Mouse (Mus musculus) hindbrain, embryonic 14.5 days (tissue): Measurements from ENCODE around the gene Riiad1. TPM values are rescaled to one million over a fixed set of nuclear protein-coding genes. Genes with fewer than 3 reads are reported as not detected.

Experiments
- ATAC-seq: fragments of 200-750 bp; cut with Nextera tagmentation; 2 replicates; pipeline ENCODE4 v1.8.0; 2017; ENCODE audit warnings: moderate number of reproducible peaks, mild to moderate bottlenecking, moderate TSS enrichment, moderate library complexity; ENCODE audit not compliant: low FRiP score
- DNase-seq: peaks from one replicate; pipeline ENCODE4 v3.0.0-alpha.2; 2015; ENCODE audit warnings: low spot score
- H3K27ac ChIP-seq: fragments of 300-500 bp; sonication (generic); 2 replicates; pipeline ENCODE4 v1.5.1; 2014; ENCODE audit warnings: mild to moderate bottlenecking, moderate library complexity
- H3K27me3 ChIP-seq: fragments of 300-500 bp; sonication (generic); 2 replicates; pipeline ENCODE4 v1.6.1; 2014; ENCODE audit warnings: mild to moderate bottlenecking, low read length, mixed read lengths; ENCODE audit not compliant: control insufficient read depth, insufficient read depth
- H3K36me3 ChIP-seq: fragments of 300-500 bp; sonication (generic); replicated peaks from 2 replicates; pipeline ENCODE4 v1.6.1; 2014; ENCODE audit not compliant: control insufficient read depth, insufficient read depth
- H3K4me1 ChIP-seq: fragments of 300-500 bp; sonication (generic); replicated peaks from 2 replicates; pipeline ENCODE4 v1.6.1; 2014; ENCODE audit warnings: antibody characterized with exemption, low read length, mixed read lengths; ENCODE audit not compliant: control insufficient read depth, insufficient read depth
- H3K4me2 ChIP-seq: fragments of 300-500 bp; sonication (generic); replicated peaks from 2 replicates; pipeline ENCODE4 v1.6.1; 2014; ENCODE audit warnings: mild to moderate bottlenecking, moderate library complexity
- H3K4me3 ChIP-seq: fragments of 300-500 bp; sonication (generic); replicated peaks from 2 replicates; pipeline ENCODE4 v1.5.1; 2014; ENCODE audit warnings: mild to moderate bottlenecking, low read length
- H3K9ac ChIP-seq: fragments of 300-500 bp; sonication (generic); 2 replicates; pipeline ENCODE4 v1.6.1; 2014
- H3K9me3 ChIP-seq: fragments of 300-500 bp; sonication (generic); 2 replicates; pipeline ENCODE4 v1.6.1; 2016; ENCODE audit warnings: low read length; ENCODE audit not compliant: control insufficient read depth
- WGBS: fragments of 180-500 bp; shearing (Covaris S2); extraction: QIAGEN DNeasy Blood & Tissue Kit; methylation state at CpG from one replicate; pipeline ENCODE4 v1.1.7; 2014; 5-methylcytosine and 5-hydroxymethylcytosine counted together
- polyA plus RNA-seq: library from polyadenylated mRNA; unstranded; fragments of >200 nt; fragmentation: Nextera tagmentation; extraction: Ambion mirVana; gene quantifications from 2 replicates; pipeline ENCODE4 v1.2.1, GENCODE M21; 2014

Gene Riiad1
- polyA plus RNA-seq, 1 experiment from 2014 or later: 24.9 TPM

DNA sequence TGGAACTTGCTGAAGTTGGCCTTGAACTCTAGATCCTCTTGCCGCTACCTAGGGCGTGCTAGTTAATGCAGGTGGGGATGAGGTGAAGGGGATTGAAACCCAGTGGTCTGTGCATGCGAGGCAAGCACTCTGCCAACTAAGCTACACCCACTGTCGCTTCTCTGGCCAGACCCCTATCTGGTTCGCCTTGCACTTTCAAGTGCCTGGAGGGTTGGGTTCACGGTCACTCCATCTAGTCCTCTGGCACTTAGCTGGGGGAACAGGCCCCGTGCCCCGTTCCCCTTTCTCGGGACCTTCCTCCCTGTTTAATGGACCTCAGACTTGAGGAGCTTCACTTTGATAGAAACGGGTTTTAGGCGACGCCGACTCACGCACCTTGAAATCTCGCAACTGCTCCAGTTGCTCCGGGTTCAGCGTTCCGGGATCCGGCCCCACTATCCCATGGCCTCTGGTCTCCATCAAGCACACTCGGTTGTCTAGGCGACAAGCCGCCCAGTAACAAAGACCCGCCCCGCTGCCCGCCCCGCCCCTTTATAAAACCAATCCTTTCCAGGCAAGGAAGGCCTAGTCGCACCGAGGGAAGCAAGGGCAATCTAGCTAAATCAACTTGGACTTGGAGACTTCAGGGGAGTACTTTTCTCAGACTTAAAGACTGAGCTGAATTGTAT lies 7.6 kb downstream of the Riiad1 start:
- 10% methylated on average over 28 of the region's 28 CpGs for WGBS
- Histone ChIP-seq H3K36me3 (no peaks in the 10 kb centered on the region), H3K9ac (0 out of 2 replicates have a peak overlapping the region, but pooled peaks have one; percentile 28), H3K27me3 (no peaks in the 10 kb centered on the region), H3K4me1 (peaks cover 19% of the 10 kb centered on the region), H3K27ac (0 out of 2 replicates have a peak overlapping the region, but pooled peaks have one; percentile 23), H3K4me2 (peak overlapping the region; percentile 53), H3K4me3 (peak overlapping the region; percentile 21), H3K9me3 (no peaks in the 10 kb centered on the region)
- peak; percentile 54; the same call in 1 of the 2 replicates for ATAC-seq
- DNase-seq: no peak

DNA sequence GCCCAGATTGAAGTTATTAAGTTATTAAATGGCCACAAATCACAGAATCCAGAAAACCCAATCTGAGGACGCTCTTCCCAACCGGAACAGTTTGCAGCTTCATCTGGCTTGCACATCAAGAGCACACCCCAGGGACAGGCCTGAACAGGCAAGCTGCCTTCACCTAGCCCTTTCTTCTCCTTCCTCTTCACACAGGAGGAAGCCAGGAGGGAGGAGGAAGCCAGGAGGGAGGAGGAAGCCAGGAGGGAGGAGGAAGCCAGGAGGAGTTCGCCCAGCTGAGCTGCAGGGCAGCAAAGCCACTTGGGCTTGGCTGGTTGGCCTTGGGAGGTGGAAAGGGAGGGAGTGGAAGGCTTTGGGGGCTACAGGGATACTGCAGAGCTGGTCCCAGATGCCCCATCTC lies 11.2 kb downstream of the Riiad1 start:
- no peak overlapping the region for H3K9ac ChIP-seq
- ATAC-seq: no peak
- 71% methylated on average over 3 of the region's 3 CpGs for WGBS
- H3K27ac ChIP-seq: no peak overlapping the region
- no peaks in the 10 kb centered on the region for H3K27me3 ChIP-seq
- no peak overlapping the region for H3K4me3 ChIP-seq
- DNase-seq: no peak
- H3K4me1 ChIP-seq: peaks cover 34% of the 10 kb centered on the region
- no peaks in the 10 kb centered on the region for H3K36me3 ChIP-seq
- H3K4me2 ChIP-seq: no peak overlapping the region
- no peaks in the 10 kb centered on the region for H3K9me3 ChIP-seq

DNA sequence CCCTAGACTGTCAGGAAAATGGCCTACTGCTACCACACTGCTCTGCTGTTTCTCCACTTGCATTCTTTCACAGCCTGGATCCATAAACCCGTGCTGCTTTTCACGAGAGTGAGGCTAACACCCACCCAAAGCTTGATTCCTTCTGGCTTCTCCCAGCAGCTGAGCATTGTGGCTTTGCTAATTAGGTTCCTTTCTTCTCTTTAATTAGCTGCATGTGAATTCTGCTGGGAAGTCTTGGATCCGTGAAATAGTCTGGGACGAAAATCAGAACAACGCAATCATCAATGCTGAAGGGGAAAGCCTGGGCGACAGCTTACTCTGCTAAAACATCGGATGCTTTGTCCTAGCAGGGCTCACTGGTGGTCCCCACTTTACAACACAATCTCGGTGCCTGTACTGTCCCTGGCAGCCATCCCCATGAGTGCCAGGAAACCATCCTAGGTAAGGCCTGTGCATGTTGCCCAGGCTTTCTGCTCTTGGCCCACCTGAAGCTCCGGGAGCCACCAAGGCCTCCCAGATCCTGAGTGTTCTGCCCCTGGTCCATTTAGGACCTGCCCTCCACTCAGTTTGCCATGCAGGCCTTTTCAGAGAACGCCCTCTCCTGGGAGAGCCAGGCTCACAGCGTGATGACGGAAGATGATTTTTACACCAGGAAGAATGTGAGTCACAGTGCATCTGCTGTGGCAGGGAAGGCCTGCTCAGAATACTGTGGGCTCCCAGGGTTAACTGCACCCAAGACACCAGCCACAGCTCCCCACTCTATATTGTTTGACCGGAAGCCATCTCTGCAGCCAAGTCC lies 14.3 kb downstream of the Riiad1 start:
- H3K9me3 ChIP-seq: no peaks in the 10 kb centered on the region
- H3K4me3 ChIP-seq: no peak overlapping the region
- ATAC-seq (peak; percentile 83), DNase-seq (peak; percentile 52)
- 31% methylated on average over 13 of the region's 13 CpGs for WGBS
- peak overlapping the region; percentile 16 for H3K9ac ChIP-seq
- H3K36me3 ChIP-seq: no peaks in the 10 kb centered on the region
- peaks cover 30% of the 10 kb centered on the region for H3K4me1 ChIP-seq
- H3K27me3 ChIP-seq: no peaks in the 10 kb centered on the region
- H3K27ac ChIP-seq: peak overlapping the region; percentile 92
- H3K4me2 ChIP-seq: no peak overlapping the region

DNA sequence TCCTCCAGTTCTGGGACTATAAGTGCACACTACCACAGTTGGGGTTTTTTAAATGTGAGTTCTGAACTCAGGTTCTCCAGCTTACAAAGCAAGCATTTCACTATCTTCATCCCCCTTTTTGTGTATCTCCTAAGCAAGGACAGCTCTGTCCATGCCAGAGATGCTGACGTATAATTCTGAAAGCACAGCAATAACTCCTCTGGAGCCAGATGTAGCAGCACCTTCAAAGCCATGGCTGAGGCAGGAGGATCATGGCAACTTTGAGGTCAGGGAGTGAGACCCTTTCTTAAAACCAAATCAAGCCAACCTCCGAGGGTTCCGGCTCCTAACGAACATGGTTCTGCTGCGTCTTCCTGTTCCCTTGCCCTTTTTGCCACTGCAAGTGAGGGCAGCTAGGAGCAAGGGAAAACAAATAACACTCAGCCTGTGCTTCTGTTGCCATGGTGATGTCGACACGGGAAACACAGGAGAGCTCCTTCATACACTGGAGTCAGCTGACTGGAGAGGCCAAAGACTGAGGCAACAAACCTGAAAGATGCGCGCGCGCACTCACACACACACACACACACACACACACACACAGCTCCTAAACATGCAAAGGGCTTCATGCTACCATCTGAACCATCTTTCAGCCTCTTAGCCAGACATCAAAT lies 16.1 kb downstream of the Riiad1 start:
- Histone ChIP-seq H3K4me2 (no peak overlapping the region), H3K36me3 (no peaks in the 10 kb centered on the region), H3K27ac (peak overlapping the region; percentile 92), H3K9ac (no peak overlapping the region; the same call in 1 of the 2 replicates), H3K4me3 (no peak overlapping the region), H3K27me3 (no peaks in the 10 kb centered on the region), H3K9me3 (no peaks in the 10 kb centered on the region), H3K4me1 (peaks cover 30% of the 10 kb centered on the region)
- DNase-seq (peak; percentile 71), ATAC-seq (peak; percentile 80)
- WGBS: 18% methylated on average over 11 of the region's 11 CpGs

DNA sequence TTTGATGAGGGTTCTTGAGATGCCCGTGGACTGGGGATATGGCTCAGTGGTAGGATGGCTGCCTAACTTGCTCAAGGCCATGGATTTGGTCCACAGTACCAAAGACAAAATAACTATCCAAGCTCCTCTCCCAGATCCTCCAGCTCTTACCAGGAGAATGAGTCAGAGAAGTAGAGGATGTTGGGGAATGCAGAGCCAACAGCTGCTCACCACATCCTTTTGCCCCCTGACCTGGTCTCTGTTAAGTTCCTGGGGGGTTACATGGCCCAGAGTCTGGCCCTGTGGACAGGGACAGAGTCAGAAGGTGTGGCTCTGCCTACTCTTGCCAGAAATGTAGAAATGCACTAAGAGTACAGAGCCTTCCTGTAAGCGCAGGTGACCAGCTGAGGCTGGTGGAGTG lies 20.3 kb downstream of the Riiad1 start:
- Histone ChIP-seq H3K9me3 (no peaks in the 10 kb centered on the region), H3K4me3 (no peak overlapping the region), H3K27me3 (no peaks in the 10 kb centered on the region), H3K9ac (no peak overlapping the region), H3K36me3 (no peaks in the 10 kb centered on the region), H3K4me2 (no peak overlapping the region), H3K4me1 (peaks cover 14% of the 10 kb centered on the region), H3K27ac (no peak overlapping the region)
- ATAC-seq (no peak), DNase-seq (no peak)
- 97% methylated on average over 2 of the region's 2 CpGs for WGBS

DNA sequence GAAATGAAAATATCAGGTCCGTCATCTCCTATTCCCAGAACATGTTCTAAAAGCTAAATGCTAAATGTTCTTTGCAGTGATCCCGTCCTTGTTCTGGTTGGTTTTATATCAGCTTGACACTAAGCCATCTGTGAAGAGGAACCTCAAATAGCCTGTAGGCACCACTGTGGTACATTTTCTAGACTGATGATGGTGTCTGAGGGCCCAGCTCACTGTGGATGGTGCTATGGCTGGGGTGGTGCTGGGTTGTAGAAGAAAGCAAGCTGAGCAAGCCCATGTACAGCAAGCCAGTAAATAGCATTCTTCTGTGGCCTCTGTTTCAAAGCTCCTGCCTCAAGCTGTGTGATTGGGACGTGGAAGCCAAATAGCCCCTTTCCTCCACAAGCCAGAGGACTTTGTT lies 23.1 kb downstream of the Riiad1 start:
- ATAC-seq (no peak), DNase-seq (no peak)
- Histone ChIP-seq H3K27me3 (no peaks in the 10 kb centered on the region), H3K4me1 (no peaks in the 10 kb centered on the region), H3K36me3 (no peaks in the 10 kb centered on the region), H3K9ac (no peak overlapping the region), H3K4me3 (no peak overlapping the region; the same call in 1 of the 2 replicates), H3K9me3 (no peaks in the 10 kb centered on the region), H3K27ac (0 out of 2 replicates have a peak overlapping the region, but pooled peaks have one; percentile 53), H3K4me2 (peak overlapping the region; percentile 42; the same call in 1 of the 2 replicates)
- 77% methylated on average over 3 of the region's 3 CpGs for WGBS

DNA sequence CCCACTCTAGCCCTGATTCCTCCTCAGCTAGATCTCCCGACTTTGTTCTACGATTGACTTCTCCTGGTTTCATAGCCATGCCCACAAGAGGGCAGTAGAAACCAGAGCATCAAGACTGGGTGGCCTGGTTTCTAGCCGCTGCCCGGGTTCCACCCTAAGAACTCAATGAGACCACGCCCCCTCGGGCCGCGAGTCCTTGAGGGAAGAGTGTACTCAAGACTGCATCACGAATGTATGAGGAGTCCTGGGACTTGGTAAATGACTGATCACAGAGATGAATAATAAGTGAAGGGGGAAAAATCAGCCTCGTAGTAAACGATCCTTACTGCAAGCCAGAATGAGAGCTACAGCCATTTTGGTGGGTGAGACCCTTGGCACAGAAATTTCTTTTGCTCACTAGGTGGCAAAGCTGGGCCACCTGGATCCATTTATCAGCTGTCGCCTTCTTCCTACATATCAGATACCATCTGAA lies 23.6 kb downstream of the Riiad1 start:
- H3K4me3 ChIP-seq: peak overlapping the region; percentile 27
- no peaks in the 10 kb centered on the region for H3K27me3 ChIP-seq
- ATAC-seq (peak; percentile 90), DNase-seq (peak; percentile 96)
- H3K9me3 ChIP-seq: no peaks in the 10 kb centered on the region
- peak overlapping the region; percentile 42 for H3K4me2 ChIP-seq
- peak overlapping the region; percentile 20; the same call in 1 of the 2 replicates for H3K9ac ChIP-seq
- no peaks in the 10 kb centered on the region for H3K4me1 ChIP-seq
- 1% methylated on average over 12 of the region's 12 CpGs for WGBS
- no peaks in the 10 kb centered on the region for H3K36me3 ChIP-seq
- H3K27ac ChIP-seq: 0 out of 2 replicates have a peak overlapping the region, but pooled peaks have one; percentile 53

DNA sequence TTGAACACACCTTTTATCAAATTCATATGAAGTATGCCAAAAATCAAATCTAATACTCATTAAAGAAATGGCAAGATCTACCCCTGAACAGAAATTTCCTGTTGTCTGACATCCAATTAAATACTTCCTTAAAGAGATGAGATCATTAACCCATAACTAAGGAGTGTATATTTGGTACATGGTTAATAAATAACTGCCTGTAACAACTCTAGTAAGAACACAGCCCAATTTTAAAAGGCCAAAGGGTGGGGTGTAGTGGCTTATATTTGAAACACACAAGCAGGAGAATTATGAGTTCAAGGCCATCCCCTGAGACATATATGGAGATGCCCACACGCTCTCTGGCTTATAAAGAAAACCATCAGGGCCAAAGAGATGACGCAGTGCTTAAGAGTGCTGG lies 30.8 kb downstream of the Riiad1 start:
- H3K27ac ChIP-seq: no peak overlapping the region
- H3K9me3 ChIP-seq: no peaks in the 10 kb centered on the region
- WGBS: 98% methylated on average over 2 of the region's 2 CpGs
- no peaks in the 10 kb centered on the region for H3K4me1 ChIP-seq
- no peaks in the 10 kb centered on the region for H3K27me3 ChIP-seq
- H3K9ac ChIP-seq: no peak overlapping the region
- H3K36me3 ChIP-seq: peaks cover 55% of the 10 kb centered on the region
- H3K4me3 ChIP-seq: no peak overlapping the region
- no peak for ATAC-seq
- DNase-seq: no peak
- no peak overlapping the region for H3K4me2 ChIP-seq

DNA sequence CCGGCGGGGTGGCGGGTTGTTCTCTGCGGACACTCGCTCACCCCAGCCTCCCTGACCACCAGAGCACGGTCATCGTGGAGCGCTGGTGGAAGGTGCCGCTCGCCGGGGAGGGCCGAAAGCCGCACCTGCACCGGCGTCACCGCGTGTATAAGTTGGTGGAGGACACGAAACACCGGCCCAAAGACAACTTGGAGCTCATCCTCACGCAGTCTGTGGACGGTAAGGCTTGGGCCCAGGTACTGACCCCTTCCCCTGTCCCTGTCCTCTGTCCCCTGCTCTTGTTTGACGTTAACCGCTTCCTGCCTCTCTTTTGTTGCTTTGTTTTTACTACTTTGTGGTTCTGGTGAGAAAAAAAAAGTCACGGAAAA lies 36.6 kb downstream of the Riiad1 start, which contains the start of gene Oaz3:
TSS of gene Oaz3 (minus strand) at position 319 of the 368 bp plus-strand sequence.
- DNase-seq (no peak), ATAC-seq (no peak; the same call in 1 of the 2 replicates)
- no peaks in the 10 kb centered on the region for H3K9me3 ChIP-seq
- peak within 1 kb of the TSS; percentile 98 for H3K4me3 ChIP-seq
- peak within 1 kb of the TSS; percentile 91 for H3K4me2 ChIP-seq
- WGBS: 1% methylated on average over 24 of the region's 24 CpGs
- peaks cover 41% of the 10 kb centered on the region for H3K36me3 ChIP-seq
- no peaks in the 10 kb centered on the region for H3K27me3 ChIP-seq
- no peaks in the 10 kb centered on the region for H3K4me1 ChIP-seq
- peak within 1 kb of the TSS; percentile 95 for H3K9ac ChIP-seq
- H3K27ac ChIP-seq: peak within 1 kb of the TSS; percentile 82
